Mouse (Mus musculus) layer of hippocampus, postnatal 14 days (tissue): ENCODE measurements around the gene Ssty1. TPM values are rescaled to one million over a fixed set of nuclear protein-coding genes. Genes with fewer than 3 reads are reported as not detected.
"Not testable (repeated sequence)": the region's sequence is repeated elsewhere in the genome, so short reads cannot be mapped to it uniquely, and the experiment has no call there.

Experiments used
- DNase-seq, 2 experiments: peaks; one replicate each; pipeline ENCODE4 v3.0.0; 2021 to 2022; ENCODE audit warnings: low spot score in 2 of 2, mixed read lengths in 1 of 2
- long read RNA-seq, 2 experiments: library from polyadenylated mRNA; stranded (forward); transcript quantifications; one replicate each; pipeline ENCODE4 v2.0.0; 2021
- total RNA-seq, 2 experiments: library from RNA; stranded (reverse); gene quantifications; 2 replicates each; pipeline ENCODE4 v1.2.3; 2021

Ssty1 gene
- total RNA-seq, result not detected
- long read RNA-seq, experiment 1, result 0 reads
- long read RNA-seq, experiment 2, result 0 reads

DNA sequence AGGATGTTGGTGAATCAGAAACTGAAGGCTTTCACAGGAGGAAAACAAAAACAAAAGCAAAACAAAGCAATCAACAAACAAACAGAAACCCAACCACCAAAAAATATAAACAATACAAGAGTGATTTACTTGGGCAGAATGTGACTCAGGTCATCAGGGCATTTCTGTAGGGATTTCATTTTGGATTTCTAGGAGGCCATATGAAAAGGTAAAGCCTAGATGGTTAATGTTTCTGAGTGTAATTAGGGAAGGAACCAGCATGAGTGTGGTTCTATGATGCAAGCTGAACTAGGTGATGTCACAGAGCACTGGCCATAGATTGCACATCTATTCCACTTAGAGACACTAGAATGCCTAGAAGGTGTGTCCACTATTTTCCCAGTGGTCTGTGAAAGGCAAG lies at the start of gene Ssty1:
Gene Ssty1, plus strand, starts transcription at position 301 of the 400 bp plus-strand sequence.
- DNase-seq, result not testable (repeated sequence)

DNA sequence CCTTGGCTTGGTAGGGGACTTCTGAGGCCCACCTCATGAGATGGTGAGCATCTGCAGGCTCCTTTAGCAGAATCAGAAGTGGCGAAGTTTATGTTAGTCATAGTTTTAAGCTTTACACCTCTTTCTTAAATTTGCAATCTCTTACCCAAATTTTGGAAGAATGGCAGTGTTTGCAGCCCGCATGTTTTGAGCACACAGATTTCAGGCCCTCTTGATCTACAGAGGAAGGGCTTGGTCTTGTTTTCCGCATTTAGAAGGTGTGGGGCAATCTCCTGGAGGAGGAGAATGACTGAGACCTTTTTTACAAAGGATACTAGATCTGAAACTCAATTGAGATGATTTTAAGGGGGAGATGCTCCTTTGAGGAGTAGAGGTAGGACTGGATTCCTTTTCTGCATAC lies 27.2 kb upstream of the Ssty1 start, which contains the start of gene Gm21764:
Gene Gm21764, minus strand, starts transcription at position 101 of the 400 bp plus-strand sequence.
- DNase-seq, result not testable (repeated sequence)

Other genes with a start within 250 kb of the Ssty1 start
- gene Gm21904, start 242.8 kb upstream of the Ssty1 start, total RNA-seq, result not detected
- not detected for gene Gm20772, start 214.4 kb upstream of the Ssty1 start, total RNA-seq
- gene Gm20831, start 214.4 kb upstream of the Ssty1 start, total RNA-seq, result not detected
- gene Srsy, start 151.8 kb upstream of the Ssty1 start, total RNA-seq, result not detected
- not detected for gene Gm21764, start 27.3 kb upstream of the Ssty1 start, total RNA-seq